Comparison of ENCODE assay signal across 8 mouse cellular contexts in genomic region chr3:51963891-51964593, GRCm38 (mm10).
DNase-seq lines count a peak whose midpoint lies in the region; ATAC-seq and TF ChIP-seq lines count a peak whose summit lies in the region.

No protein-coding gene starts in this region.

- TF ChIP-seq EP300 in liver, postnatal 0 days (IDR thresholded peaks at IDR 0.05; ENCODE audit: low read depth) = no peak

- no peak overlapping the region for H3K27ac ChIP-seq in liver, embryonic 12.5 days
- no peak overlapping the region for H3K27ac ChIP-seq in liver, postnatal 0 days (ENCODE audit: low read depth)
- H3K27ac ChIP-seq in forebrain, embryonic 11.5 days (ENCODE audit: low read depth, low read length) = peak overlapping the region; percentile 57
- H3K27ac ChIP-seq in limb, embryonic 10.5 days = peak overlapping the region; percentile 56

- peaks cover 35% of the 10 kb centered on the region for H3K4me1 ChIP-seq in liver, embryonic 12.5 days
- peaks cover 13% of the 10 kb centered on the region; the same call in 1 of the 2 replicates for H3K4me1 ChIP-seq in liver, postnatal 0 days (ENCODE audit: insufficient read depth)
- peaks cover 21% of the 10 kb centered on the region for H3K4me1 ChIP-seq in forebrain, embryonic 11.5 days (replicated peaks; ENCODE audit: control insufficient read depth, insufficient read depth, low read length)
- peaks cover 23% of the 10 kb centered on the region for H3K4me1 ChIP-seq in limb, embryonic 10.5 days

- 21% methylated on average over 4 of the region's 4 CpGs for WGBS in liver, embryonic 12.5 days (ENCODE audit: insufficient replicate concordance)
- 43% methylated on average over 4 of the region's 4 CpGs for WGBS in liver, postnatal 0 days (ENCODE audit: insufficient replicate concordance)
- 7% methylated on average over 4 of the region's 4 CpGs for WGBS in forebrain, embryonic 11.5 days
- WGBS in limb, embryonic 10.5 days = 45% methylated on average over 4 of the region's 4 CpGs

- no peak overlapping the region for H3K4me3 ChIP-seq in liver, embryonic 12.5 days
- H3K4me3 ChIP-seq in liver, postnatal 0 days (ENCODE audit: low read depth, low read length) = no peak overlapping the region
- H3K4me3 ChIP-seq in forebrain, embryonic 11.5 days (ENCODE audit: low read depth, low read length) = no peak overlapping the region
- no peak overlapping the region for H3K4me3 ChIP-seq in limb, embryonic 10.5 days

- no peak overlapping the region for H3K4me2 ChIP-seq in liver, embryonic 12.5 days
- H3K4me2 ChIP-seq in liver, postnatal 0 days (ENCODE audit: low read depth, low read length) = no peak overlapping the region
- H3K4me2 ChIP-seq in forebrain, embryonic 11.5 days (ENCODE audit: low read depth, low read length, severe bottlenecking) = 0 out of 2 replicates have a peak overlapping the region, but pooled peaks have one; percentile 8

- peak; percentile 37; the same call in 1 of the 2 replicates for ATAC-seq in liver, embryonic 12.5 days
- ATAC-seq in liver, postnatal 0 days = no peak
- peak; percentile 69 for ATAC-seq in forebrain, embryonic 11.5 days (replicated peaks; ENCODE audit: low FRiP score)
- ATAC-seq in activated CD4-positive, CD25-positive, alpha-beta regulatory T cell, adult 4 months = no peak
- no peak for ATAC-seq in monocyte, adult 5-6 weeks (replicated peaks; ENCODE audit: insufficient number of reproducible peaks, low FRiP score, low TSS enrichment, poor library complexity, severe bottlenecking)

- H3K27me3 ChIP-seq in liver, embryonic 12.5 days (replicated peaks) = no peaks in the 10 kb centered on the region
- H3K27me3 ChIP-seq in liver, postnatal 0 days (ENCODE audit: insufficient read depth, low read length) = no peaks in the 10 kb centered on the region
- no peaks in the 10 kb centered on the region for H3K27me3 ChIP-seq in forebrain, embryonic 11.5 days (ENCODE audit: control insufficient read depth, insufficient read depth, low read length)
- H3K27me3 ChIP-seq in limb, embryonic 10.5 days (ENCODE audit: low read depth, poor library complexity, severe bottlenecking) = no peaks in the 10 kb centered on the region

- no peak for DNase-seq in liver, postnatal 0 days
- no peak for DNase-seq in forebrain, embryonic 11.5 days (ENCODE audit: low spot score)
- no peak for DNase-seq in limb, embryonic 10.5 days (ENCODE audit: low spot score)
- peak; percentile 5 for DNase-seq in retina, postnatal 7 days (ENCODE audit: low read depth, low spot score)
- no peak for DNase-seq in MN1 (ENCODE audit: low spot score)

- no peak for TF ChIP-seq CTCF in liver, postnatal 0 days (IDR thresholded peaks at IDR 0.05; ENCODE audit: low read depth)

- H3K9me3 ChIP-seq in liver, embryonic 12.5 days (replicated peaks) = no peaks in the 10 kb centered on the region
- H3K9me3 ChIP-seq in liver, postnatal 0 days (ENCODE audit: low read length) = no peaks in the 10 kb centered on the region
- H3K9me3 ChIP-seq in forebrain, embryonic 11.5 days (ENCODE audit: control insufficient read depth, low read length) = no peaks in the 10 kb centered on the region
- H3K9me3 ChIP-seq in limb, embryonic 10.5 days (replicated peaks) = no peaks in the 10 kb centered on the region

- no peak overlapping the region for H3K9ac ChIP-seq in liver, embryonic 12.5 days
- H3K9ac ChIP-seq in liver, postnatal 0 days (replicated peaks) = no peak overlapping the region
- H3K9ac ChIP-seq in forebrain, embryonic 11.5 days (ENCODE audit: low read length) = peak overlapping the region; percentile 27

- H3K36me3 ChIP-seq in liver, embryonic 12.5 days = no peaks in the 10 kb centered on the region
- H3K36me3 ChIP-seq in liver, postnatal 0 days (replicated peaks; ENCODE audit: insufficient read depth, low read length) = no peaks in the 10 kb centered on the region
- H3K36me3 ChIP-seq in forebrain, embryonic 11.5 days (ENCODE audit: control insufficient read depth, insufficient read depth, low read length) = no peaks in the 10 kb centered on the region
- H3K36me3 ChIP-seq in limb, embryonic 10.5 days = no peaks in the 10 kb centered on the region

Comparison
In these comparisons a context has a peak if more than half of its experiments do, and no peak if none do; other contexts are left out.
1. ATAC-seq: peak in liver, embryonic 12.5 days (single experiment) and forebrain, embryonic 11.5 days (single experiment); none in liver, postnatal 0 days (single experiment), activated CD4-positive, CD25-positive, alpha-beta regulatory T cell, adult 4 months (single experiment) and monocyte, adult 5-6 weeks (single experiment).
2. H3K27ac ChIP-seq: peak in forebrain, embryonic 11.5 days (single experiment) and limb, embryonic 10.5 days (single experiment); none in liver, embryonic 12.5 days (single experiment) and liver, postnatal 0 days (single experiment).